Mouse (Mus musculus): ENCODE results near the gene Ndufs4.

Gene Ndufs4

GRCm38 (mm10) chr13:114388211-114388965, at the start of gene Ndufs4:
Ndufs4 (minus strand) TSS chr13:114388258.
- DNase-seq (ENCODE audit: low spot score in 2 of 2) = no peak

DNA sequence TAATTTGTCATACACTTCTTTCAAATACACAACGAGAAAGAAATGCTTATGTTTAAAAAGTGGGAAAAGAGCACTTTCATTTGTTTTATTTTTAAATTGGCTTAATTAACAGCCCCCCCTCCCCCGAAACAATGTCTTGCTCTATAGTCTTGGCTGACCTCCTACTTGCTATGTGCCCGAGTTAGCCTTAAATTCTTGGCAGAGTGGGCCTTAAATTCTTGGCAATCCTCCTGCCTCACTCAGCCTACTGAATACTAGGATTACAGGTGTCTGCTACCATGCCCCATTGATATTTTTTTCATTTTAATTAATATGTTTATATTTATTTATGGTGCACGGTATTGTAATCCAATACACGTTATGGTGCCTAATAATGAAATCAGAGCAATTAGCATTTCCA, 44.4 kb upstream of the Ndufs4 start:
- no peak for DNase-seq (ENCODE audit: low spot score in 2 of 2)

DNA sequence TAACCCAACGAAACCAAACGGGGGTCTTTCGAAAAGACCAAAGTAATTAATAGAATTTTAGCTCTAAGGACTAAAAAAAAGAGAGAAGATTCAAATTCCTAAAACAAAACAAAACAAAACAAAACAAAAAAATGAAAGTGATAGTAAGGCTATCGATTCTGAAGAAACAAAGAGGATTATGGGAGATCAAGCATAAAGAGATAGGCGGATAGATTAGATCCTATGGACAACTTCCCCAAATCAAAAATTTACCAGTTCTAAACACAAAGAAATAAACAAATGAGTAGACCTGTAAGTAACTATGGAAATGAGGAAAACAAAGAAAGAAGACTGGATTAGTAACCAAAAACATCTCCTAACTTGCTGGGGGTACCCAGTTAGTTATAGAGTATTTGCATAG, 37.2 kb upstream of the Ndufs4 start:
- DNase-seq (ENCODE audit: low spot score in 2 of 2) = no peak

- DNase-seq (ENCODE audit: low spot score in 2 of 2) = no peak
Measured at GRCm38 (mm10) chr13:114420235-114420634, 32.2 kb upstream of the Ndufs4 start.

- no peak for DNase-seq (ENCODE audit: low spot score in 2 of 2)
Measured at GRCm38 (mm10) chr13:114419364-114419763, 31.3 kb upstream of the Ndufs4 start.

GRCm38 (mm10) chr13:114412326-114412725, 24.3 kb upstream of the Ndufs4 start:
- DNase-seq (ENCODE audit: low spot score in 2 of 2) = no peak

DNA sequence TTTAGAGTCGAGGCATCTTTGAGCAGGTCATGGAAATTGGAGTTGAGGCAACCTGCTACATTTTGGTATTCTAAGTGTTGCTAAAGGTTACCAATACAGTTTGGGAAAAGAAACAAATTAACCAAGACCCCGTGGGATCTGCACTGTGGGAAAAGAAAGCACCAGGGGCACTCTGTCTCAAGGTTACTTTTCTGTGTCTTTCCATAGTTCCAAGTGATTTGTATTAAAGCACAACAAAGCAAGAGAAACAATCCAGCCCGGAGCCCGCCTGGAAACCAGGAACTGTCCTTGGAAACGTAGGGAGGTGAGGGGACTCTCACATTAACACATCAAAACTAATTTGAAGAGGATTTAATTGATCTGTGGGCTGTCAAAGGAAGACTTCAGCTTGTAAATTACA, 18.8 kb upstream of the Ndufs4 start:
- no peak for DNase-seq (ENCODE audit: low spot score in 2 of 2)

DNA sequence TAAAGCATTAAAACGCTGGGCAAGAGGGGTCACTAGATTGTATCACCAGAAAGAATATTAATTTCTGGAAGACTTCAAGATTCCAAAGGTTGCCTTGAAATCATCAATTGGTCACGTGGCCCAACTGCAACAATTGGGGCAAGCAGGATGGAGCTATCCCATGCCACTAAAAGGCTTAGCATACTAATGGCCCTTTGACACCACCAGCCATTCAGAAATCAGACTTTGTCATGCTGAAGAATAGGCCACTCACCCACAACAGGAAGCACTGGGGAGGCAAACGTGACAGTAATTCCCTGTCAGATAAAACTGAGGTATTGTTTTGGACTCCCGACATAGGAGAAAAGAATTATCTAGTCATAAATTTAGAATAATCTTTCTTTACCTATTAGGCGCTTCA, 18.4 kb upstream of the Ndufs4 start:
- no peak for DNase-seq (ENCODE audit: low spot score in 2 of 2)

- no peak for DNase-seq (ENCODE audit: low spot score in 2 of 2)
Measured at GRCm38 (mm10) chr13:114405100-114405715, 17.1 kb upstream of the Ndufs4 start.

GRCm38 (mm10) chr13:114398906-114399305, 10.8 kb upstream of the Ndufs4 start:
- no peak for DNase-seq (ENCODE audit: low spot score in 2 of 2)

DNA sequence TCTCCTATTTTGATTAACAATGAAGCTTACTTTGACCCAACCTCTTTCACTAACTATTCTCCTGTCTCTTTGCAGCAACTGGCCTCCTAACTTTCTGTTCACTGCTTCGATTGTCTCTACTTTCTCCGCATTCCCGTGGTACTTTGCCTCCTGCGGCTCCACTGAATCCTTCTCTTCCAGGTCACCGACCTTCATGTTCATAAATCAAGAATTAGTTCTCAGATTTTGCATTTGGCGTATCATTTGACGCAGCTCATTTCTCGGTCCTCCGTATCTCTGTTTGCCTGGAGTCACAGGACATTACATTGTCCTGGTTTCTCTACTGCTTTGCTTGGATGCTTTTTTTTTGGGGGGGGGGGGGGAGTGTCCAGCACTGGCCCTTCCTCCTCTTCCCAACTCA, 9.2 kb upstream of the Ndufs4 start:
- DNase-seq (ENCODE audit: low spot score in 2 of 2) = no peak

GRCm38 (mm10) chr13:114396863-114397262, 8.8 kb upstream of the Ndufs4 start:
- DNase-seq (ENCODE audit: low spot score in 2 of 2) = no peak

DNA sequence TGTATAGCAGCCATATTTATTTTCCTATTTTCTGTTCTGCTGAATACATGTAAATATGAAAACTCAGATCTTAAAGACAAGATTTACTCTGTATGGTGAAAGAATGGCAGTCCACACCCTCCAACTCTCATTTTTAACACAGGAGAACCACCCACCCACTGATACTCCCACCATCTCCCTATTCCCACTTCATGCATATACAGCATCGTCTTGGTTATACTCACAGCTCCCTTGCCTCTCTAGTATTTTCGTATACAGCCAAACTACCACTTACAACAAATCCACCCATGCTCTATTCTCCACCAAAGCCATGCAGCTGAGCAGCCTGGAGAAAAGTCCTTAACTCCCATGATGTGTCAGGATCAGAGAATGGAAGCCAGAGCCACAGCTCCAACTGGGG, 6.7 kb upstream of the Ndufs4 start:
- no peak for DNase-seq (ENCODE audit: low spot score in 2 of 2)

DNA sequence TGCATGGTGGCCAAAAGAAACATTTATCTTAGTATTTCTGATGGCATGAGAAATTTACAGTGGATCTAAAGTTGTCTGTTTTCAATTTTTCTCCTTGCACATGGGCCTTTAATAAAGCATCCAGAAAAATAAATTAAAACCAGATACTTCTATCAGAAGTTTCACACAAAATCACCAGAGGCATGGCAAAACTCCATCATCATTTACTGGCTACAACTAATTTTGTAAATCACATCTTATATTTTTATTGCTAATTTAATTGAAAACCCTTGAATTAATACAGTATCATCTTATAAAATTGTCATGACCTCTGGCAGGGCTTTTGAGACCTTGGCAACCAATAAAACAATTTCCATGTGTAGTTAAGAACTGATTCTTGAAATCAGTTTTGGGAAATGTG, 4.4 kb upstream of the Ndufs4 start:
- DNase-seq (ENCODE audit: low spot score in 2 of 2) = no peak

DNA sequence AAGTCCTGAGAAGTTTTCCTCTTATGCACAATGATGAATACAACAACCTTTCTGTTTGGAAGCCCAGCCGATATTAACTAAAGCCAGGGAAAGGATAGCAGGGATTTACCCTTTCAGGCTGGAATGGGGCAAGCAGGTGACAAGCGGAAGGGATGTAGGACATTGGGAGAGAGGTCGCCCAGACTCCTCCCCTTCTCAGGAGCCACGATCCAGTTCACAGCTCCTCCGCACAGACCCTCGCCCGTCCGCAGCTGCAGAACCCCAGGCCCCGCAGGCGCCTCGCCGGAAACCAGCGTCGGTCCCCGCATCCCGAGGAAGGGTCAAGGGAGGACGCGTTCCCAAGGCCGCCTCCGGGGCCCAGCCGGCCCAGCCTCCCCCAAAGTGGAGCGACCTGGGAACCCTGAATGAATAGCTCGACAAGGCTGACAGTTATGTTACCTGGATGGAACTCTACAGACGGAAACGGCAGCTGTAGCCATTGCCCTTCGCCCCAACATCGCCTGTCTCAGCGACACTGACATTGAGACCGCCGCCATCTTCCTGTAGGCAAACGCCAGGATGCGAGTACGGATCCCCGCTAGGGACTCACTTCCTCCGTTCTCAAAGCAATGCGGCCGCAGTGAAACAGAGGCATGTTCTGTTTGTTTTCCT, 412 bp downstream of the Ndufs4 start:
- peak; percentile 94 to 96 for DNase-seq (ENCODE audit: low spot score in 2 of 2)

DNA sequence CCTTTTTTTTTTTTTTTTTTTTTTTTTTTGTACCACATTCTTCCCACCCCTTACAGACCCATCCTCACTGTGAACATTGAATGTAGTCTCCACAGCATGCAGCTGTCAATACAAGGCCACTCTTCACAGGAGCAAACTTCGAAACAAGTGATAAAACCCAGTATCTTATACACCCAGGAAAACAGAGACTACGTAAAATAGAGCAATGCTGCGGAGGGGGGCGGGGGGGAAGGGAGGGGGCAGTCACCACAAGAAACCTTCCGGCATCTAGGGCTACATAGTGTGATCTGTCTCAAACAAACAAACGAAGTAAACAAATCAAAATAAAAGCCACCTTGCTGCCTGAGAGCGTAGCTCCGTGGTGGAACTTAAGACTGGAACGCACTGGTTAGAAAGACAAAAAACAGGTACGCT, 977 bp downstream of the Ndufs4 start:
- no peak for DNase-seq (ENCODE audit: low spot score in 2 of 2)

- DNase-seq (ENCODE audit: low spot score in 2 of 2) = no peak
Measured at GRCm38 (mm10) chr13:114376511-114376910, 11.5 kb downstream of the Ndufs4 start.

DNA sequence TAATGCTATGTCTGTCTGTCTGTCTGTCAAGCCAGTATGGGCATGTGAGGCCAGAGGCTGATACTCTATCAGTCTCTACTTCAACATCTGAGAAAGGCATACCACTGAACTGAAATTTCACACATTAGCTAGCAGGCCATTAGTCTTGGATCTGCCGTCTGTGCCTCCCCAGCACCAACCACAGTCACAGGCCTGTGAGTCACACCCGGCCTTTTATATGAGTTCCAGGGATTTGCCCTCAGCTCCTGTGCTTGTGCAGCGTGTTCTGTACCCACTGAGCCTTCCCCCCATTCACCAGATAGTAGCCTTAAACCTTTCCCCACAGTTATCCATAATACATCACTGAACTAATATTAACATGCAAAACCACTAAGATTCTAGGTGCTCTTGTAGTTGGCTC, 26.0 kb downstream of the Ndufs4 start:
- no peak for DNase-seq (ENCODE audit: low spot score in 2 of 2)

- DNase-seq (ENCODE audit: low spot score in 2 of 2) = no peak
Measured at GRCm38 (mm10) chr13:114351321-114351946, 36.6 kb downstream of the Ndufs4 start.

GRCm38 (mm10) chr13:114344979-114345712, 42.9 kb downstream of the Ndufs4 start:
- DNase-seq (ENCODE audit: low spot score in 2 of 2) = no peak

DNA sequence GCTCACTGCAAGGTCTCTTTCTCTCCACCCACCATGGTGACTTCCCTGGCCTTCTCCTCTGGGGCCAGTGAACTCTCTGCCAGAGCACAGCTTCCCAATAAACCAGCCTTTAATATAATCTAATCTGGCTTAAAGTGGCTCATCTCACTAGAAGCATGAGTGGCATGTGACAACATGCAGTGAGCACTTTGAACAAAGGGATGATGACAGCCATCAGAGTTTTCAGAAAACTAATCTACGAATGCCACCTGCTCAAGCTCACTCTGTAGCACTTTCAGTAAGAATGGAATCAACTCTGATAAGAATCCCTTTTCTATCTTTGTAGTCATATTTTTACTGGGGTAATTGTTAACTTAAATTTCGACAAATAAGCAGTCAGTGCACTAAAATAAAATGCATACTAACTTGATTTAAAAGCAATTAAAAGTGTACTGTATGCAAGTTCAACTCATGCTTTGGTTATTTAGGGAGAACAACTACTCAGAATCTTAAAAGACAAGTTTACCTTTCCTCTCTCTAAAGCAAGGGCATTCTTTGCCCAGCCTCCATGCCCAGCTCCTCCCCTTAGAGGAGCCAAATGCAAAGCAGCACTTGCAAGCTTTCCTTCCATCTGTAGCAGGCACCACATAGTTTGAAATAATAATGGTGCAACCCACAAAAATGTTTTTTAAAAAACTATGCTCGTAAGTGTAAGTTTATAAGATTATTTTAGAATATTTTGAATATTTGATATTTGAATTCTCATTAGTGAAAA, 43.7 kb downstream of the Ndufs4 start:
- no peak for DNase-seq (ENCODE audit: low spot score in 2 of 2)

All from frontal cortex, postnatal 25 days (tissue).